Mouse (Mus musculus): ENCODE measurements around the gene Dusp7.
A peak's percentile ranks its signal among the peaks of the same experiment; 100 is the strongest.

The Dusp7 gene

DNA sequence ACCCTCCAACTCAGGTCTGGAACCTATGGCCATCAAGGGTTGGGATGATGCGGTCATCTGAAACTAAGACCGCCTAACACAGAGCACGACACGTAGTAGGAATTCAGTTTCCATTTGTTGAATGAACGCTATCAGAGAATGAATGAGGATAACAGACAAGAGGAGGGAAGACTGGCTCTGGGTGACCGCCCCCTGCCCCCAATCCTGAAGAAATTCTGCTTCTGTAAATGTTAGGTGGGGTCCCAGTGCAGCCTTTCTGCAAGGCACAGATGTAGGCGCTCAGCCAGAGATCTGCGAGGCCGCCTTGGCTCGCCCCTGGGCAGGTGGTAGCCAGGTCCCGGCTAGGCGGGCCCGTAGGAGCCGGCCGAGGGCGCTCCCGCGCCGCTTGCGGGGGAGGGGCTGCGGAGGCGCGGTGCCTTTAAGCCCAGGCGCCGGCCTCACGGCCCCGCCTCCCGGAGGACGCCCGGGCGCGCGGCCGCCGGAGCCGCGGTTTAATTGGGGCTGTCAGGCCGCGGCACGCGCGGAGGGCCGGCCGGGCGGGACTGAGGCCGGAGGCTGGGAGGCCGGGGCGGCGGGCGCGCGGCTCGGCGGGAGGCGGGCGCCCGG, at the start of gene Dusp7:
Gene Dusp7 (plus strand): TSS at position 521 of the 606 bp plus-strand sequence.
- DNase-seq (ENCODE audit: low spot score) = peak; percentile 59

DNA sequence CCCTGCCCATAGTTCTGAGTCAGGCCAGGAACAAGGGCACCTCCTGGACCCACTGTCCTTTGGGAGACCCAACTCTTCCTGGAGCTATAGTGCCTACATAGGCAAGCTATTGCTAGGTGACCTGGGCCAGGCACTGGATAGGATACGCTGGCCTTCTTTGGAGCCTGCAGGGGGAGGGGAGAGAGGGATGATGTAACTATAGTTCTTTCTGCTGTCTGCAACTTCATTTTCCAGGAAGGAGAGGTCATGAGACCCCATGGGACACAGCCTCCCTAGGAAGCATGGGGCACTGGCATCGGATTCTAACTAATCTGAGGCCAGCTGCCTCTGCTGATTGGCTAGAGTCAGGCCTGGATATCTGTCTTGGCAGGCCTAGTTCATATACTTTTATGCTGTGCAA, 49.3 kb upstream of the Dusp7 start:
- DNase-seq (ENCODE audit: low spot score) = no peak

DNA sequence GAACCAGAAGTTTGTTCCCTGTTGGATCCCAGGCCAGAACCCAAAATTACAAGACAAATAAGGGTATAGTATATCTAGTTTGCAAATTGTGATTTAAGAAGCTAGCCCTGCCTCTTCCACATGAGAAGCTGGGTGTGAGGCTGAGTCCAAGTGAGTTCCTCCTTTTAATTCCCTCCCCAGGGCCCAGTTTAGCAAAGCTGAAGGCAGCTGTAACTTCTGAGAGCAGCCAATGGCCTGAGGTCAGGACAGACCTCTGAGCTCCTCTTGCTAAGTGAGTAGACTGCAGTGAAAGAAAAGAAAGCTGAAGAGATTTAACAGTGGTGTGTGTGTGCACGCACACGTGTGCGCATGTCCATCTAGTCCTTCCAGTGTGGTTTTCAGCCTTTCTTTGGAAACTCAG, 45.9 kb upstream of the Dusp7 start:
- no peak for DNase-seq (ENCODE audit: low spot score)

DNA sequence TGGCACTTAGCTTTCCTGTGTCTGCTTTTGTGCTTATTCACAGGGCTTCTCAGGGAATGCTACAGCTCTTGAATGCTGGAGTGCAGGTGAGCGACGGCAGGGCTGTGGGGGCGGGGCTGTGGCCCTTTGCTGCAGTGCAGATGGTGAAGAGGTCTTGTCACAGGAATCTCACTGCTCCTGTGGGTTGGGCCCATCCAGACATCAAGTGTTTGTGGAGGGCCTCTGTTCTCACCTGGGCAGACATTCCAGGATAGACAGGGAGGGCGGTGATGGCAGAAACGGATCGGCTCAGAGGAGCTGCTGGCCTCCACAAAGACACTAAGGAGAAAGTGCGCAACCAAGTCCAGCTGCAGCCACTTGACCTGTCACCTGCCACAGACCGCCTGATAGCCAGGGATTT, 42.2 kb upstream of the Dusp7 start:
- DNase-seq (ENCODE audit: low spot score) = no peak

DNA sequence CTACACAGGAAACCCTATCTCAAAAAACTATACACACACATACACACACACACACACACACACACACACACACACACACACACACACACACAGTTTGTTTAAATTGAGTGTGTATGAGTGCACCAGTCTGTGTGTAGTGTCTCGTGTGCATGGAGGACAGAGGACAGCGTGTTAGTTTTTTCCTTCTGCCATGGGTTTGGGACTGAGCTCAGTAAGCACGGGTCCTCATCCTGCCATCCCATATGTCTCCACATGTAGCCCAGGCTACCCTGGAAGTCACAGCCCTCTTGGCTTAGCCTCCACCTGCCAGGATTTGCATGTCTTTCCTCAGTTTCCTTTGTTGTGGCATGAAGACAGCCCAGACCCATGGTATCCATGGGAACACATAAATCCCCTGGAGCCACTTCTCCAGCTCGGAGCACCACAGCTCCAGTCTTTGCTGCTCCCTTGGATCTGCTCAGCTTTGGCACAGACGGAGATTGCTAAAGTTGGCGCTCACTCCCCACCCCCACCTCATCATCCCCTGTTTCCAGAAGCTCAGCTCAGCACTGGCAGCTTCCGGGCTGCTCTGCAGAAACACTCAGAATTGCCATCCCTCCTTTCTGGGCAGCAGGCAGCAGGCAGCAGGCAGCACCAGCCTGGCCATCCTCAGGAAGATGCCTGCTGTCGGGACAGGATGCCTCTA, 41.2 kb upstream of the Dusp7 start:
- DNase-seq (ENCODE audit: low spot score) = no peak

DNA sequence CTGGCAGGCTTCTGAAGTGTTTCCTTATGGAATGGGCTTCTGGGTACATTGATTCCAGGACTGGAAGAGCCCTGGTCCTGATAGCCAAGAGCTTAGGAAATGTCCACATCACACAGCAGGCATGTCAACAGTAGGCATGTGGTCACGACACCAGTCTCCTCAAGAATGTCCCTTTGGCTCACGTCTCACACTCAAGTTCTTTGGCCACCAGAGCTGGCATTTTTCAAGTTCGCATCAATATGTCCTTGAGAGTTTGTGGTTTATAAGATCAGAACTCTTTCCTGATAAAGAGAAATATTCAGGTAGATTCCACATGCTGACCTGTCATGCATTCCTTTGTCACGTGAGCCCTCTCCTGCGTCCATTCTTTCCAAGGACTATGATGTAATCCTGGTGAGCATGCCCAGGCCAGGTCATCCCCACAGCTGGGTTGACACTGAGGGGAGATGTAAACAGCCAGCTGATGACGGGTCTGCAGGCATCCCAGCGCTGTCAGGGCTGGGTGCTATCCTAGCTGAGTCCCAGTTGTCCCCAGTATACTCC, 40.3 kb upstream of the Dusp7 start:
- no peak for DNase-seq (ENCODE audit: low spot score)

DNA sequence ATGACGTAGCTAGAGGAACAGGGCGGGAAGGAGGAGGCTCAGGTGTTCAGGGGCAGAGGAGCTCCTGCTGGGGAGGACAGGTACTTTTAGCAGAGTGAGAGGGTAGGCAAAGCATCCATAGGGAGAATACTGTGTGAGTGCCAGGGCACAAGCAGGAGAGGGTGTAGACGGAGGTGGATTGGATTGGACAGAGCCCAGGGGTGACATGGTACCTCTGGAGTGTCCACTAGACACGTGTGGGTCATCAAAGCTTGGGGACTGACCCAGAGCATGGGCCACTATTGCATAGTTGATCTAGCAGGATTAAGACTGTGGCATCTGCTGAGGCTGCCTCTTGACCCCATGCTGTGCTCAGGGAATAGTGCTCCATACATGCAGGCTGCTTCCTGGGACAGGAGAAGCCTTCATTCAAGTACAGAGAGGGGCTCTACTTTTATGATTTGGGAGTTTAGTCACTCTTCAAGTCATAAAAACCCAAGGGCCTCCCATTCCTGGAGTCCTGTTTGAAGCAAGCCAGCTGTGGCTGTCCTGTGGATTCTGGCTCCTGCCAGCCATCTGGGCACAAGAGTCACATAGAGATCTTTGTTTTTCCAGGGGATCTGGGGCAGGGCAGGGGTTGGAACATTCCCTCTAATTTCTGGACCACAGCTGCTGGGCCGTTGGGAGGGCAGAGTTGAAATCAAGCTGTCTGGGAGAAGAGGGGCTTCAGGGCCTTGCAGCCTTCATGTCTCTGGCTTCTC, 39.5 kb upstream of the Dusp7 start:
- DNase-seq (ENCODE audit: low spot score) = no peak

DNA sequence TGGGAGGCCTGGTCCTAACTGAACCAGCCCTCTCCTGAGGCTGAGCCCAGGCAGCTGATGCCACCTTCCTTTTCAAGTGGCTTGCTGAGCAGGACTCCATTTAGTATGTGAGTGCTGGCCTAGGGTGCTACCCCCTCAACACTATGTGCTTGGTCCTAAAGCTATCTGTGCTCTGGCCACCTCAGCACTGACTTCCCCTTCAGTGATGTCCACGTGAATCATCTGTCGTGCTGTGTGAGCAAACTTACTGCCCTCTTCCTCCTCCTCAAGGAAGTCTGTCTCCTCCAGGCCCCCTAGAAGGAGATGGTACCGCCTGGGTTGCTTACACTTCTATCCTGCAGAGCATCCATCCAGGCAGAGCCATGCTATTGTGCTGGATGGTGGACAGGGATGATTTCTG, 35.7 kb upstream of the Dusp7 start:
- no peak for DNase-seq (ENCODE audit: low spot score)

DNA sequence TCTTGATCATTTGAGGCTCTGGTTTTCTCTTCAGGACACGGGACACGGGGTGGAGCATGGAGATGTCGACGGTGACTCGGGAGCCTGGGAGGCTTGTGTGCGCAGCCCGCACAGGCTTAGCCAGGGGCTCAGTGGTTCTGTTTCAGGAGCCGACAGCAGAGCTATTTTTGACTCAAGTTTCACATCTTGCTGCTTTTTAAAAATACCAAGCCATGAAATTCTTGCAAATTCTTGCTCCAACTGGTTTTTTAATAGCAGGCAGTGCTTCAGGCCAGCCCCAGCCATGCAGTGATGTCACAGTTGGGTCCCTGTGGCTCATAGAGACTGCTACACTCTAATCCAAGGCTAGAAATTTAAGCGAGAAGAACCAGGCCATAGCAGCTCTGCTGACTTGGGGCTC, 30.8 kb upstream of the Dusp7 start:
- no peak for DNase-seq (ENCODE audit: low spot score)

DNA sequence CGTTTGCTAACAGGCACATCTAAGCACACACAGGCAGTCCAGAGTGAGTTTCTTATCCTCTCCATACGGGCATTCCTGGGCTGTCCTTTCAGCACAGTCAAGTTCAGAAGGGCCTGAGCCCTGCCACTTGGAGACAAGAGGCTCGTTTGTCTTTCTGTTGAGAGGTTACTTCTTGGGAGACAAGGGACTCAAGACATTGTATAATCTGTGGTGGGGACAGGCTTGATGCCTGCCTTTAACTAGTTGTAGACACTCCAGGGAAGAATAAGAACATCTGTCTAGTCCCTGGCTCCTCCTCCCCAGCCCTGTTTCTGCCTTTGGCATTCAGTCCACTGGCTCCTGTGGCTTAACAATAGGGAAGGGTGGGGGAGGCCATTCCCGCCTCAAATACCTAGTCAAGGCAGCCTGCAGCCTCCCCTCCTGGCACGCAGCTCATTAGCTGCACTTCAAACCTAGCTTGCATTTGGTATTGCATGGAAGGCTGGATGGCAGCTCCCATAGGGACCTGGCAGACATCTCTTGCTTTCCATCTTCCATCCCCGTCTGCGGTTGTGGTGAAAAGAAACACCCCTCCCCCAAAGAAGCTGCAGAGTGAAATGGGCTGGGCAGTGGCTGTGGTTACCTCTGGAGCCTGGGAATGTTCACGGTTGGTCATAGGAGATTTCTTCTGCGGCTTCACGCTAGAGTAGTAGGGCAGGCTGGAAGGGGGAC, 29.8 kb upstream of the Dusp7 start:
- DNase-seq (ENCODE audit: low spot score) = no peak

DNA sequence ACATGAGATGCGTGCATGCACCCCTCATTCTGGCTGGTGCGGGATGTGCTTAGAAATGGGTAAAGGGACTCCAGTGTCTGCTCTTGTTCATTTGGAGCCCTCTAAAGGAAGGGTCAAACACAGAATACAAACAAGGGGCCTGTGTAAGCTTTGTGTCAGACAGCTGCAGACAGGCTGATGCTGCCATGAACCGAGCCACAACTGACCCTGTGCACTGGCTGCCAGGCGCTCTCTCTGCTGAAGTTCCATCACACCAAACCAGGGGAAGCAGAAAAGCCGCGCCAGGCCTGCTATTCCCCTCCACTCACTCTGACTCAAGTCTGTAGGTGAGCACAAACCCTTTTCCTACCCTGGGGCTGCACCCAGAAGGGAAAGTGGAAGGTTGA, 29.3 kb upstream of the Dusp7 start:
- no peak for DNase-seq (ENCODE audit: low spot score)

DNA sequence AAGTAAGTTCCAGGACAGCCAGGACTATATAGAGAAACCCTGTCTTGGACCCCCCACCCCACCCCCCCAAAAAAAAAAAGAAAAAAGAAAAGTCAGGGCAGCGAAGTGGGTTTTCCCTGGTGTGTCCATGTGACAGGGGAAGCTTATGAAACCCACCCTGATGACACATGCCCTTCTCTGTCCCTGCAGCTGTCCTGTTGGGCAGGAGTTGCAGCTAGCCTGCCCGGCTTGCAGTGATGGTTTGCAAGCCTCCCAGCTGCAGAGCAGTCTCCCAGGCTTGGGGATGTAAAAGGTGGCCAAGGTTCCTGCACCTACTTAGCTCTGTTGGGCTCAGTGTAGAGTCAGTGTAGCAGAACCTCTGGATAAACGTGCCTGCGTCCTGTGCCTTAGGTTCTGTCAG, 28.7 kb upstream of the Dusp7 start:
- DNase-seq (ENCODE audit: low spot score) = no peak

DNA sequence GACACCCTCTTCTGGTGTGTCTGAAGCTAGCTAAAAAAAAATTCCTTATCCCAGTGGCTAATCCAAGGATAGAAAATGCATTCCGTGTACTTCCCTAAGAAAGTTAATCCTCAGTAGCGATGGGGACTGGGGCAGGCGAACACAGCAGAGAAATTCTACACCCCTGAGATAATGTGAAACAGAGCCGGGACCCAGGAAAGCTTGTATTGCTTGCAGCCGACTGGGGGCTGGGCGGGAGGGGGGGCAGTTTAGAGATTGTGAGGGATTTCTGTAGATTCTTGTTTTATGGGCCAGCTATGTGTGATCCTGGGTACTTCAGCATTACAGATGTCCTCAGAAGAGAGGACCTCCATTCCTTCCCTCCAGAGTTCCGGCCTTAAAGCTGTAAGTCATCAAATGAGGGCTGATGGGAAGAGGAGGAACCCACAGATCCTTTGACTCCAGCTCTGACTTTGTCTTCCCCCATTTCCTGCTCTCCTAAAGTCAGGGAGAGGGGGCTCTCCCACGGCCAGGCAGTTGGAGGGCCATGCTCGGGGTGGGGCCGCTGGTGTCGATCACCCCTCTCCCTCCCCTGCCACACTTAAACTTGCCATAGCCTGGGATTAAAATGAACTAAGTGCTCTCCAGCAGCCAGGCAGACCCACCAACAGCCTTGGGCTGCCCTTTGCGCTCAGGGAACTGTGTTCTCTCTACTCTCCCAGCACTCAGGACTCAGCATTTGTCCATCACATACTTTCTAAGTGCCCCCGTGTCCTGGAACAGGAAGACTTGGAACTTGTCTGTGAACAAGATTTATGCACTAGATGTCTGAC, 27.7 kb upstream of the Dusp7 start:
- DNase-seq (ENCODE audit: low spot score) = no peak

DNA sequence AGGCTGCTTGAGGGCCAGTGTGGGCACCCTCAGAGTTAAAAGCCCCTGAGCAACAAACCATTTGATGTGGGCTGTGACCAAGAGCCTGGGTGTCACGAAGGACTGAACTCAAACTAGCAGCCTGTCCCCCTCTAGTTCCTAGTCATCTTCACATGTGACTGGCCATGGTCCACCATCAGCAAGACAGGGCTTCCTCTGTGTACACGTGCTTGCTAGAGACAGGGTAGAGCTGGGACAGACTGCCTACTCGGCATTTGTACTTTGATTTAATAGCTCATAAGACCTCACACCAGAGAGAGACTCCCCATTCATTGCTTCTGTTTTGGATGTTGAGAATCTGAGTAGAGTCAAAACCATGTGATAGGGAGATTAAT, 27.1 kb upstream of the Dusp7 start:
- DNase-seq (ENCODE audit: low spot score) = no peak

DNA sequence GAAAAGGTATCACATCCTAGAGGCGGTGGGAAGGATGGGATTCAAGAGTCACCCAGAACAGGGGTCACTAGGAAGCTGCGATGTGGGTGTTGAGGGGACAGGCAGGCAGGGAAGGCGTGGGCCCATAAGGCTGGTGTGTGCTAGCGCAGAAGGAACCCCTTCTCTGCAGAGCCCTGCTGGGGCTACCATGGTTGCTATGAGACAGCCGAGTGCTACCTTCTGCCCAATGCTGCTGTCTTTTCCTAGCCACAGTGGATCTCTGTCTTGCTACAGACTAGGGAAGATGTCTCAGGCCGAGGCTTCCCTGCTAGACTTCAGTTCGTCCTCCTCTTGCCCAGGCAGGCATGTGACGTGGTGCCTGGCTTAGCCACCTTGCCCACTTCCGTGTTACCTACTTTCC, 25.9 kb upstream of the Dusp7 start:
- DNase-seq (ENCODE audit: low spot score) = no peak

DNA sequence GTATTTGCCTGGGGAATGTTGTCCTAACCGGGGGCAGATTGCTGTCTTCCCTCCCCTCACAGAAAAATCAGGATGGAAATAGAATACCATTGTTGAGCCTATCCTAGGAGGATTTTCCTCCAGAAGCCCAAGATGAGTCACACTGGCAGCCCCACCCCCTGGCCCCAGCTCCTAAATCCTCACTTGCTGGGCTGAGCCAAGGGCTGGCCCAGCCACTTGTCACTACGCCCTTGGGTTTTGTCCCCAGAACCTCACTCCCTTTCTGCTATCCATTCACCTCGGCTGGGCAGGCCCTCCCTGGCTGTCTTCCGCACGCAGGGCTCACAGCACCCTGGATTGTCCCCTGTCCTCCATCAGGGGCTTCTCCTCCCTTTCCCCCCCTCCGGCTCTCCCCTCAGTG, 23.3 kb upstream of the Dusp7 start:
- no peak for DNase-seq (ENCODE audit: low spot score)

DNA sequence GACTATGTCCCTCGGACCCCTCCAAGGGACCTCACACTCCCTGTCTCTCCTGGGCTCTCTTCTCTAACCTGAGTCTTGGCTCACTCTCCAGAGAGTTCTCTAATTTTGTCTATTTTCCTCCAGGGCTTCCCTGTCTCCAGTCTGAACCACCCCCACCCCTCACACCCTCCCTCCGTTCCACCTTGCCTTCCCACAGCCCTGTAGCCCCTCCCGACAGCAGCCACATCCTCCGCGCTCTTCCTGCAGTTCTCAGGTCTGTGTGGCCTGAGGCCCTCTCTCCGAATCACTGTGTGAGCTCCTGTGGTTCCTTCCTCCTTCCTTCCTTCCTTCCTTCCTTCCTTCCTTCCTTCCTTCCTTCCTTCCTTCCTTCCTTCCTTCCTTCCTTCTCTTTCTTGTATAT, 22.8 kb upstream of the Dusp7 start:
- no peak for DNase-seq (ENCODE audit: low spot score)

DNA sequence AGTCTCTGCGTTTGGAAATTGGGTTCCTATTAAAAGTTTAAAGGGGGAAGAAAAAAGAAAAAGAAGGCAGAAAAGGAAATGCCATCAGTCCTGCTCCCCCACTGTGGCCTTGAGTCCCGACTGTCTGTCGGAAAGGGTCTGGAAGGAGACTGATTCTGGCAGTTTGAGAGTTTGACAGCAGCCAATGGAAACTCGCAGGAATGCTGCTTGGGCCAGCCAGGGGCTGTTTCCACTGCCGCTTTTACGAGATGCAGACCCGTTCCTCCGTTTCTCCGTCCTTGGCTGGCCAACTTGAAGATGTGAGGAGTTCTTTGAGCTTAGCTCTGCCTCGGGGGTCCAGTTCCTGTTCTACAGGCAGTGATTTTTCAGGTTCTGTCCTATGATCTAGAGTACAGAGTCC, 20.2 kb upstream of the Dusp7 start:
- no peak for DNase-seq (ENCODE audit: low spot score)

DNA sequence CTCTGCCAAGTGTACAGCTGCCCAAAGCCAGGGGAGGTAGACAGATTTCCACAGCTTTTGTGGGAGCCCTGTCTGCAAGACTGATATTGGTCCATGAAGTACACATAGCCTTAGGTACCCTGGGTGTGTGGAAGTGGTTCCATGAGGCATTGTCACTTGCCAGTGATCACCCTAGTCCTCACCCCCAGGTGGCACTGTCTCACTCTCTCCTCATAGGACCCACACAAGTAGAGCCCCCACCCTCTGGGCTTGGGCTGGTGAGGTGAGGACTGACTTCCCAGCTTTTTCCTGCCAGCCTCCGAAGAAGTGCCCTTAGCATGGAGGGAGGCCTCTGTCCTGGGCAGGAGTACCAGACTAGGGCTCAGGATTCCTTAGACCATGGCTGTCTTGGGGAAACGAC, 19.4 kb upstream of the Dusp7 start:
- DNase-seq (ENCODE audit: low spot score) = no peak

DNA sequence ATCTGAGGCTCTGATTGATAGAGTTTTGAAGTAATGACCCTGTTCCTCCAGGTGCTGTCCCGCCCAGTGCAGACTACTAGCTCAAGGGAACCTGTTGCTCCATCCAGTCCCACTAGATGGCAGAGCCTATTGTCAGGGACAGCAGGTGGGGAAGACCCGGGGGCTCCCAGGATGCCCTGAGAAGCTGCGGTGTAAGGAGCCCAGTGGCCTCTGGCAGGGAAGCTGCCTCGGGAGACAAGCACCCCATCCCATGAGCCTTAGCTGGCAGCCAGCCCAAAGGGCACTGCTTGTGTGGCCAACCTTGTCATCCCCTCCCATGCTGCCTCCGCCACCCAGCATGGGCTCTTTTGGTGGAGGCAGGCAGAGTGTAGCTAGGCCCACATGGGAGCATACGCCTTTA, 17.3 kb upstream of the Dusp7 start:
- DNase-seq (ENCODE audit: low spot score) = no peak

DNA sequence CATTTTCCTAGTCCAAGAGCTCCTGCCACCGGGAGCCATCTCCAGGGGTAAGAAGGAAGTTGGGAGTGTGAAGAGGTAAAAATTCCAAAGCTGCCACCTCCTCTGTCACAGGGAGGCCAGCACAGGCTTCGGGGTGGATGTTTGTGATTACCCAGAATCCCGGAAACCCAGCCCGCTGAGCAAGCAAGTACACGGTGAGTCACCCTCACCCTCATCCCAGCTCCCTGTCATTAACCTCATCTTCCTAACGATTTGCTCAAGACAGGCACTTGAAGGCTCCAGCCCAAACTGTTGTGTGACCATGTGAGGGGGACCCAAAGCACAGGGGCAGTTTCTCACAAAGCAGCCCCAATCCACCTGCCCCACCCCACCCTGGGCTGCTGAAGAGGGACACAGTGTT, 14.7 kb upstream of the Dusp7 start:
- no peak for DNase-seq (ENCODE audit: low spot score)

DNA sequence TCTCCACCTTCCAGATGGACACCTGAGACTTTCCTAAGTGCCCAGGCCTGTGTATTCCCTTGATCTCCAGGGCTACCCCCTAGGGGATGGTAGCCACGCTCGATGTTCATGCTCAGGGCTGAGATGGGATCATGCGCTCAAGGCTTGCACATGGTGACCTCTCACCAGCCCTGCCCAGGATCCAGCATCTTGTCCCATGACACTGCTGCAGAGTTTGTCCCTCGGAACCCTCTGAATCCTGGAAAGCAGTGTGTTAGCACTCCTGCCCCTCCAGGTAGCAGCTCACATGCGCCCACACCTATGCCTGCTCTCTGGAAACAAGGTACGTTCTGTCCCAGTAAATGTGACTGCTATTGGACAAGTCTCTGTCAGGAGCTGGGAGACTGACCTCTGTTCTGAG, 13.6 kb upstream of the Dusp7 start:
- no peak for DNase-seq (ENCODE audit: low spot score)
